Mouse (Mus musculus) intestine, embryonic 16.5 days (tissue): ENCODE results near the gene Clnk. TPM values are rescaled to one million over a fixed set of nuclear protein-coding genes. Genes with fewer than 3 reads are reported as not detected.

ENCODE experiments used
- ATAC-seq: fragments of 200-750 bp; cut with Nextera tagmentation; 2 replicates; pipeline ENCODE4 v1.8.0; 2017; ENCODE audit warnings: moderate TSS enrichment, moderate library complexity
- H3K27ac ChIP-seq: fragments of 300-500 bp; sonication (generic); 2 replicates; pipeline ENCODE4 v1.5.1; 2014; ENCODE audit warnings: mild to moderate bottlenecking, low read length
- H3K27me3 ChIP-seq: fragments of 300-500 bp; sonication (generic); replicated peaks from 2 replicates; pipeline ENCODE4 v1.6.1; 2014; ENCODE audit warnings: low read length, control low read depth, mixed read lengths; ENCODE audit not compliant: control insufficient read depth, insufficient read depth
- H3K36me3 ChIP-seq: fragments of 300-500 bp; sonication (generic); 2 replicates; pipeline ENCODE4 v1.6.1; 2014; ENCODE audit warnings: low read length, control low read depth; ENCODE audit not compliant: control insufficient read depth, insufficient read depth
- H3K4me1 ChIP-seq: fragments of 300-500 bp; sonication (generic); 2 replicates; pipeline ENCODE4 v1.6.1; 2014; ENCODE audit warnings: low read length, control low read depth, mixed read lengths; ENCODE audit not compliant: control insufficient read depth, insufficient read depth
- H3K4me2 ChIP-seq: fragments of 300-500 bp; sonication (generic); 2 replicates; pipeline ENCODE4 v1.6.1; 2014; ENCODE audit warnings: low read depth, low read length, control low read depth
- H3K4me3 ChIP-seq: fragments of 300-500 bp; sonication (generic); 2 replicates; pipeline ENCODE4 v1.5.1; 2014; ENCODE audit warnings: mild to moderate bottlenecking, low read length
- H3K9ac ChIP-seq: fragments of 300-500 bp; sonication (generic); 2 replicates; pipeline ENCODE4 v1.6.1; 2014; ENCODE audit warnings: low read depth, low read length
- H3K9me3 ChIP-seq: fragments of 300-500 bp; sonication (generic); 2 replicates; pipeline ENCODE4 v1.6.1; 2016; ENCODE audit warnings: low read length, control low read depth; ENCODE audit not compliant: control insufficient read depth
- WGBS: fragments of 180-500 bp; shearing (Covaris S2); extraction: QIAGEN DNeasy Blood & Tissue Kit; methylation state at CpG from one replicate; pipeline ENCODE4 v1.1.7; 2014; 5-methylcytosine and 5-hydroxymethylcytosine counted together
- polyA plus RNA-seq: library from polyadenylated mRNA; unstranded; fragments of >200 nt; fragmentation: Nextera tagmentation; extraction: Ambion mirVana; gene quantifications from 2 replicates; pipeline ENCODE4 v1.2.1, GENCODE M21; 2015

Clnk gene
- polyA plus RNA-seq, 1 experiment from 2014 or later, result 0.57 TPM

GRCm38 (mm10) chr5:38824132-38824965 lies 52.3 kb downstream of the Clnk start:
- Histone ChIP-seq H3K9ac (no peak overlapping the region), H3K4me3 (no peak overlapping the region), H3K9me3 (no peaks in the 10 kb centered on the region), H3K4me1 (no peaks in the 10 kb centered on the region), H3K4me2 (no peak overlapping the region), H3K27ac (no peak overlapping the region), H3K27me3 (no peaks in the 10 kb centered on the region), H3K36me3 (no peaks in the 10 kb centered on the region)
- no peak for ATAC-seq
- 61% methylated on average over 14 of the region's 14 CpGs for WGBS

- H3K27me3 ChIP-seq, result no peaks in the 10 kb centered on the region; the same call in 1 of the 2 replicates
- WGBS, result 57% methylated on average over 9 of the region's 9 CpGs
- ATAC-seq, result no peak
- H3K4me2 ChIP-seq, result no peak overlapping the region
- no peak overlapping the region for H3K9ac ChIP-seq
- H3K4me1 ChIP-seq, result no peaks in the 10 kb centered on the region
- no peaks in the 10 kb centered on the region for H3K36me3 ChIP-seq
- no peak overlapping the region for H3K27ac ChIP-seq
- H3K4me3 ChIP-seq, result no peak overlapping the region
- no peaks in the 10 kb centered on the region for H3K9me3 ChIP-seq
These were observed 63.1 kb downstream of the Clnk start for GRCm38 (mm10) chr5:38813391-38814109.

GRCm38 (mm10) chr5:38812916-38813315 lies 63.7 kb downstream of the Clnk start:
- Histone ChIP-seq H3K36me3 (no peaks in the 10 kb centered on the region), H3K27ac (no peak overlapping the region), H3K4me1 (no peaks in the 10 kb centered on the region), H3K27me3 (no peaks in the 10 kb centered on the region; the same call in 1 of the 2 replicates), H3K4me2 (no peak overlapping the region), H3K4me3 (no peak overlapping the region), H3K9ac (no peak overlapping the region), H3K9me3 (no peaks in the 10 kb centered on the region)
- WGBS, result 51% methylated on average over 7 of the region's 7 CpGs
- no peak for ATAC-seq

GRCm38 (mm10) chr5:38812386-38812785 lies 64.2 kb downstream of the Clnk start:
- Histone ChIP-seq H3K4me2 (no peak overlapping the region), H3K36me3 (no peaks in the 10 kb centered on the region), H3K9me3 (no peaks in the 10 kb centered on the region), H3K27ac (no peak overlapping the region), H3K9ac (no peak overlapping the region), H3K4me3 (no peak overlapping the region), H3K27me3 (no peaks in the 10 kb centered on the region; the same call in 1 of the 2 replicates), H3K4me1 (no peaks in the 10 kb centered on the region)
- 54% methylated on average over 7 of the region's 7 CpGs for WGBS
- ATAC-seq, result no peak

- Histone ChIP-seq H3K27ac (no peak overlapping the region), H3K9ac (no peak overlapping the region)
These were observed 77.7 kb downstream of the Clnk start for GRCm38 (mm10) chr5:38798910-38799309.

GRCm38 (mm10) chr5:38795139-38795538 lies 81.5 kb downstream of the Clnk start:
- no peaks in the 10 kb centered on the region for H3K27me3 ChIP-seq
- 47% methylated on average over 11 of the region's 11 CpGs for WGBS

More at GRCm38 (mm10) chr5:38798910-38799309, 77.7 kb downstream of the Clnk start:
- H3K4me2 ChIP-seq, result no peak overlapping the region
- WGBS, result 64% methylated on average over 7 of the region's 7 CpGs
- no peak overlapping the region for H3K4me3 ChIP-seq
- H3K27me3 ChIP-seq, result no peaks in the 10 kb centered on the region
- ATAC-seq, result no peak
- H3K36me3 ChIP-seq, result no peaks in the 10 kb centered on the region
- no peaks in the 10 kb centered on the region for H3K9me3 ChIP-seq
- H3K4me1 ChIP-seq, result no peaks in the 10 kb centered on the region

GRCm38 (mm10) chr5:38791116-38791515 lies 85.5 kb downstream of the Clnk start:
- ATAC-seq, result no peak
- H3K36me3 ChIP-seq, result no peaks in the 10 kb centered on the region
- WGBS, result 89% methylated on average over 2 of the region's 2 CpGs

More at GRCm38 (mm10) chr5:38795139-38795538, 81.5 kb downstream of the Clnk start:
- Histone ChIP-seq H3K36me3 (no peaks in the 10 kb centered on the region), H3K4me3 (no peak overlapping the region), H3K4me2 (no peak overlapping the region), H3K27ac (no peak overlapping the region), H3K4me1 (no peaks in the 10 kb centered on the region), H3K9ac (no peak overlapping the region), H3K9me3 (no peaks in the 10 kb centered on the region)
- no peak for ATAC-seq

GRCm38 (mm10) chr5:38788820-38789219 lies 87.8 kb downstream of the Clnk start:
- no peak overlapping the region for H3K9ac ChIP-seq
- H3K4me1 ChIP-seq, result no peaks in the 10 kb centered on the region
- no peaks in the 10 kb centered on the region for H3K36me3 ChIP-seq
- 91% methylated on average over 5 of the region's 5 CpGs for WGBS
- no peaks in the 10 kb centered on the region for H3K27me3 ChIP-seq
- no peaks in the 10 kb centered on the region for H3K9me3 ChIP-seq
- no peak overlapping the region for H3K4me2 ChIP-seq
- no peak overlapping the region for H3K4me3 ChIP-seq
- ATAC-seq, result no peak
- no peak overlapping the region for H3K27ac ChIP-seq

More at GRCm38 (mm10) chr5:38791116-38791515, 85.5 kb downstream of the Clnk start:
- Histone ChIP-seq H3K9ac (no peak overlapping the region), H3K27ac (no peak overlapping the region), H3K4me2 (no peak overlapping the region), H3K4me3 (no peak overlapping the region), H3K4me1 (no peaks in the 10 kb centered on the region), H3K9me3 (no peaks in the 10 kb centered on the region), H3K27me3 (no peaks in the 10 kb centered on the region)

- Histone ChIP-seq H3K9ac (no peak overlapping the region), H3K27ac (no peak overlapping the region), H3K9me3 (no peaks in the 10 kb centered on the region), H3K4me2 (no peak overlapping the region), H3K27me3 (no peaks in the 10 kb centered on the region), H3K4me3 (no peak overlapping the region), H3K36me3 (no peaks in the 10 kb centered on the region), H3K4me1 (no peaks in the 10 kb centered on the region)
- ATAC-seq, result no peak
- 37% methylated on average over 15 of the region's 15 CpGs for WGBS
These were observed 88.6 kb downstream of the Clnk start for GRCm38 (mm10) chr5:38787851-38788520.
